Mouse (Mus musculus): ENCODE results near the gene Zfp800.

Zfp800 gene

GRCm38 (mm10) chr6:28396853-28397457 lies 850 bp downstream of the Zfp800 start:
- DNase-seq (ENCODE audit: low spot score in 2 of 2) = no peak

DNA sequence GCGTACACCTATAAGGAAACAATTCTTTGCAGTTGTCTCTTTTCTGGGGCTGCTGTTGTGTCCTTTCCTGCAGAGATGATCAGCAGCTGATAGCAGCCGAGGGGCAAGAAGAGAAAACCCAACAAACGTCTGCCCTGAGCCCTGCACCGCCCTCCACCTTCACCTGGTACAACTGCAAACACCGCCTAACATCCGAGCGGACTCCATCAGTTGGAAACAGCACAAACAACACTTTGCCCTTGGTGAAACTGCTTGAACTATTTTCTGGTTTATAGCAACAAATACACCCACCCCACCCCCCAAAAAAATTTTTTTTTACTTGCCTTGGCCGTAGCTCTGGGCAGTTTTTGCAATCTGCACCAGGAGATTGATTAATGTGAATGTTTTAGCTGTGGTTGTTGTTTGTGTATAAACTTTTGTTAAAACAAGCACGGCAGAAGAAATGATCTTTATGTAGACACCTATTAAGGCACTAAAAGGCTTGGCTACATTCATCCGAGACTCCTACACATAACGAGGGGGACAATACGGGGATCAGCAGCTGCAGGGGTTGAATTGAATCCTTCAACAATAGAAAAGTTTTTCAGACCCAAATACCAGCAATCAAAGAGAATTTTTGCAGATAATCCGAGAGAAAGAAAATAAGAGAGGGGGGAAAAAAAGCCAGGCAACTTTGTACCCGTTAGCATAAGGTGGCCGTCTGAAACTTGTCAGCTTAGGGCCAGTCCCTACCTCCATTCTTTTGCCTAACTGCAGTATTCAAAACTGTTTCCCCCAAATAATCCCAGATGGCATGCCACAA lies 1.6 kb downstream of the Zfp800 start:
- DNase-seq (ENCODE audit: low spot score in 2 of 2) = no peak

- DNase-seq (ENCODE audit: low spot score in 2 of 2) = no peak
Observed at GRCm38 (mm10) chr6:28389038-28389437, 8.8 kb downstream of the Zfp800 start.

GRCm38 (mm10) chr6:28385169-28385568 lies 12.6 kb downstream of the Zfp800 start:
- no peak for DNase-seq (ENCODE audit: low spot score in 2 of 2)

- DNase-seq (ENCODE audit: low spot score in 2 of 2) = no peak
Observed at GRCm38 (mm10) chr6:28381983-28382382, 15.8 kb downstream of the Zfp800 start.

DNA sequence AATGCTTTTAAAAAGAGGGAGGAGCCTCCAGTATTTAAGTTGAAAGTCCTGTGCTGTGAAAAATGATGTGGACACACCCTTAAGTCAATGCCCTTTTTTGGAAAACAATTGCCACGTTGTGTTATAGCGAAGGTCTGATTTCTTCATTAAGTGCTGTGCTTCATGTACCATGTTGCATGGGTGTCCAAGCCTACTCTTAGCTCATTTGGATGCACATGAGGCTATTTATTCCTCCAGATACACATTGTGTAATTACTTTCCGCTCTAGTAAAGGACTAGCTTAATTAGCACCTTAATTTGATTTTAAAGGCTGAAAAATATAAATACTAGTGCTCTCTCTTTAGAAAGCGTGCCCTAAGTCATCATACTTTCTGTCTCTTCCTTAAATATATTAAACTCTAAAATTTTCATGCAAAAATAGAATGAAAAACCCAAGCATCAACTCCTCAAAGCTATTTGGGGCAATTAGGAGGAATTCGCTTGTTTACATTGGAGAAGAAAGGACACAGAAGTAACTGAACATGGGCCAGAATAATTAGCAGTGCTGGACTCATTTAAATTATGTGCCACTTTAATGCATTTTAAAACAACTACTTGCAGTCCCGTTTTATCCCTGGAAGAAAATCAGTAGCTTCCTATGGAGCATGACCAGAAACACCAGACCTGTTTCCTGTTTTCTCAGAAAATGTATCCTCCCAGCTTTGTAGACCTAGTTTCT lies 27.7 kb downstream of the Zfp800 start:
- no peak for DNase-seq (ENCODE audit: low spot score in 2 of 2)

GRCm38 (mm10) chr6:28367575-28367974 lies 30.2 kb downstream of the Zfp800 start:
- DNase-seq (ENCODE audit: low spot score in 2 of 2) = no peak

GRCm38 (mm10) chr6:28351066-28351465 lies 46.7 kb downstream of the Zfp800 start:
- no peak for DNase-seq (ENCODE audit: low spot score in 2 of 2)

DNA sequence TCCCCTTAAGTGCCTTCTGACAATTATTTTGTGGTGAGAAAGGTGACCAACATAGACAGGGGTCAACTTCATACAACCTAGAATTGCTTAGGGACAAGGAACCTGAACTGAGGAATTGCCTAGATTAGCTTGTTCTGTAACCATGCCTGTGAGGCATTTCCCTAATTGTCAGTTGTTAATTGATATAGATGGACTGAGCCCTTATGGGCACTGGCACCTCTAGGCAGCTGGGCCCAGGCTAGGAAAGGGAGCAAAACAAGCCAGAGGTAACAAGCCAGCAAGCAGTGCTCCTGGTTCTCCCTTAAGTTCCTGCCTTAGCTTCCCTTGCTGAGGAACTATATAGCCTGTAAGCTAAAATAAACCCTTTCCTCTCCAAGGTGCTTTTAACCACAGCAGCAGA lies 52.1 kb downstream of the Zfp800 start:
- DNase-seq (ENCODE audit: low spot score in 2 of 2) = no peak

DNA sequence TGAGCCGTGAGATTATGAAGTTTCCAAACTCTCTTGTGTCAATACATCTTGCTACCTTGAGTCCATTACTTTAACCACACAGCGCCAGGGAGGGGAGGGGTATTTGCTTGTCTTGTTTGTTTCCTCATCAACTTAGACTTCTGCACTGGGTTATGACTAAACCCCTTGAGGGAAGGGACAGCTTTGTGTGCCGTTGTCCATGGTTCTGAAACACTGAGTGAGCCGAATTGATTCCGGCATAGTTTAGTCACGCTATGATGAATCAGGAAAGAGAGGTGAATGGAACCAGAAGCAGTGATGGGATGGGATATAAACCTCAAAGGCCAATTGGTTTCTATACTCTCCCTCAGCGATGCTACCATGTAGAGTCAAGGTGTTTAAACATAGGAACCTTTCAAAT lies 52.6 kb downstream of the Zfp800 start:
- DNase-seq (ENCODE audit: low spot score in 2 of 2) = no peak

DNA sequence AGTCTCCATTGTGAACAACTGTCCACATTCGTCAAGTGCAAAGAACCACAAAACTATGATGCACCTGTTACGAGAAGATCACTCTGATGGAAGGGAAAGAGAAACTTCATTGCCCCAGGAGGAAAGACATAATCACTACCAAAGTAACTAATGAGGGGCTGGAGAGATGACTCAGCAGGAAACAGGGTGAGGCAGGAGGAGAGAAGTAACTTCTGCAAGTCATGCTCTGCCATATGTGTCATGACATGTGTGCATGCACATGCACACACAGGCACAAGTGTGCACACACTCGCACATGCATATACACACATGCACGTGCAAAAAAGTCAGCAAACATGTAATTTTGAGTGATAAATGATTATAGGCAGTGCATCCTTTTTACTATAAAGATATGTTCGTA lies 54.9 kb downstream of the Zfp800 start:
- no peak for DNase-seq (ENCODE audit: low spot score in 2 of 2)

- no peak for DNase-seq (ENCODE audit: low spot score in 2 of 2)
Observed at GRCm38 (mm10) chr6:28341174-28341573, 56.6 kb downstream of the Zfp800 start.

GRCm38 (mm10) chr6:28339410-28339809 lies 58.4 kb downstream of the Zfp800 start:
- DNase-seq (ENCODE audit: low spot score in 2 of 2) = no peak

DNA sequence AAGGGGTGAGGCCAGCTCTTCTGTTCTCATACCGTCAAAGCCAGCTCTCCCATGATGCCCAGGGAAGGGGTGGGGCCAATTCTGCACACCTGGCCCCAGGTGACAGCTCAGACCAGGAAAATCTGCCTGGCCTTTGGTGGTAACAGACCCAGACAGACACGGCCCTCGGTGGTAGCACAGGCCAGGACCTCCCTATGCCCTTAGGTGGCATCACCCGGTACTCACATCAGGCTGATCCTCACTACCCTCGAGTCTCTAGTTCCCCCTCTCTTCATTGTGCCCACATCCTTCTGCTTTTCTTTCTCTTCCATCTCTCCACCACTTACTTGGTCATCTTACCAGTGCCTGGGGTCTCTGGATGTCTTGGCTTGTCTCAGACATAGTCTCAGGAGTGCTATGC lies 64.1 kb downstream of the Zfp800 start:
- no peak for DNase-seq (ENCODE audit: low spot score in 2 of 2)

DNA sequence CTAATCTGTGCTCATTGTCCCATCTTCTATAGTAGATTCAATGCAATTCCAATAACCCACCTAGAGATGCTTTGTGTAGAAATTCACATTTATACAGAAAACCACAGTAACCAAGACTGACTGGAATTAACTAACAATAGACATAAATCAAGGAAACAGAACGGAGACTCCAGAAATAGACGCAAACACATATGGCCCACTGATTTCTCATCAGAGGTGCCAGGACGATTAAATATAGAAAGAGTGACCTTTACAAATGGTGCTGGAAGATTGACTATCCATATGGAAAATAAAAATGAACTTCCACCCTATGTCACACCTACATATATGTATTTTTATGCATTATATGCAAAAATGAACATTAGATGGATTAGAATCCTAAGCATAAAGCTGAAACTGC lies 65.3 kb downstream of the Zfp800 start:
- no peak for DNase-seq (ENCODE audit: low spot score in 2 of 2)

DNA sequence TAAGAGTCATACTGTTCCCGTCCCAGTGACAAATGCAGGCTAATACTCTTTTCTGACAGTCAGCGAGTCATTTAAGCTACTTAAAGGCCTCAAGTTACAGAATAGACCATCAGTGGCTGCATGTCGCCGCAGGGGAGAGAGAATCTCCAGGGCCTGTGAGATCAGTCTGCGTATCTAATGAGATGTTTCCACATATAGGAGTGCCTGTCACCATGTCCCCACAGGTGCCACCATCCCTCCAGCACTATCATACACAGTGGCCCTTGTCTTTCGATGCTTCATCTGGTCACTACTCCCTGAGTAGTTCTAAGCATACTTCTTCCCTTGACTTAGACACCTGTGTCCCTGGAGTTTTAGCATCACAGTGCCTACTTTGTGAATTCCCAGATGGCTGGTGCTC lies 68.0 kb downstream of the Zfp800 start:
- no peak for DNase-seq (ENCODE audit: low spot score in 2 of 2)

- no peak for DNase-seq (ENCODE audit: low spot score in 2 of 2)
Observed at GRCm38 (mm10) chr6:28329002-28329596, 68.7 kb downstream of the Zfp800 start.

DNA sequence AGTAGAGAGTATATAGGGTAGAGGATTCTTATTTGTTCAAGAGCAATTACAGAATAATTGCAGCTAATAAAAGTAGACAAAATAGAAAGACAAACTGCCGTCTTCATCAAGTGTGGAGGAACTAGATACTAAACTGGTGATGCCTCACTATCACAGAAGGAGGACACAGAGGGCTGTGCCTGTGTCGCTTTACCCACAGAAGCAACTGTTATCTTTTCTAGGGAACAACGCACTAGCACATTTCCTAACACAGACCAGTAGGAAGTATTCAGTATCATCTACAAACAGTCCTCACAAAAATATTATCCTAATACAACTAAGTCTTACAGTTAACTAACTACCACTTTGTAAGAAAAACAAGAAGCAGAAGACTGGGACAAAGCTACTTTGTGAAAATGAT lies 71.1 kb downstream of the Zfp800 start:
- DNase-seq (ENCODE audit: low spot score in 2 of 2) = no peak

DNA sequence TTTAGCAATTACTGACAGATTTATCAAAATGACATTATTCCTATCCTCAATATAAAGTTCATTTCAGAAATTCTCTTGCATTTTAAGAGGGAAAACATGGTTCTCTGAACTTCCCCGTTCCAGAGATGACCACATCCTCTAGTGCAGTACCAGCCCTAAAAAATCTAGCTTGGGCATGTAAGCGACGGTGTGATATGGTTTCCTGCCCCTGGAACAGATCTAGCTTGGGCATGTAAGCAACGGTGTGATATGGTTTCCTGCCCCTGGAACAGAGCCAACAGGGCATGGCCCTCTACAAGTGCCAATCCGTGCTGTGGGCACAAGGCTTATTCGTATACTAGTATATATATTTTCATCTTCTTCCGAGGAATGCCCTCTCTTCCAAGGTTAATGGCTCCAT lies 75.4 kb downstream of the Zfp800 start:
- DNase-seq (ENCODE audit: low spot score in 2 of 2) = no peak

DNA sequence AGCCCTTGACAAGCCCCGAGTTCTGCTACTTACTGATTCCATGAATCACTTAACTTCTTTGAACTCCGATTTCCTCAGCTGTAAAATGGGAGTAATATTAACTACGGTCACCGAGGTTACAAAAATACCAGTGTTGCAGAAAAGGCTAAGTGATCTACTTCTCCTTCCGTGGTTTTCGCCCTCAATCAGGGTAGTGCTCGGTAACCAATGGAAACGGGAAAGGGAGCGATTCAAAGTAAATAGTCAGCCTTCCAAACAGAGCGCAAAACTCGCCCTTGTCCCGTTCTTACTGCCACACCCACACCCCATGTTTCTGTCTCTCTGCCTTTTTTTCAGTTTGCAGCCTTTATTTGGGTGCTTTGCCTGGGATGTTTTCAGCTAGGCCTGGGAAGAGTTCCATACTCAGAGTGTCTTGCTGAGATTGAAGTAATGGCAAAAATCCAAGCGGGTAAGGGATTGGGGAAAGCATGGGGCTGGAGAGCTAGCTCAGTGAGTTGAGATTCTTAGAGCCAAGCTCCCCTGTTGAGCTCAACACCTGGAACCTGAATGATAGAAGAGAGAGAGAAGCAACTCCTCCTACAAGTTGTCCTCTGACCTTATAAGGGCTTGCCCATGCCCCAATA lies 78.0 kb downstream of the Zfp800 start:
- DNase-seq (ENCODE audit: low spot score in 2 of 2) = no peak

DNA sequence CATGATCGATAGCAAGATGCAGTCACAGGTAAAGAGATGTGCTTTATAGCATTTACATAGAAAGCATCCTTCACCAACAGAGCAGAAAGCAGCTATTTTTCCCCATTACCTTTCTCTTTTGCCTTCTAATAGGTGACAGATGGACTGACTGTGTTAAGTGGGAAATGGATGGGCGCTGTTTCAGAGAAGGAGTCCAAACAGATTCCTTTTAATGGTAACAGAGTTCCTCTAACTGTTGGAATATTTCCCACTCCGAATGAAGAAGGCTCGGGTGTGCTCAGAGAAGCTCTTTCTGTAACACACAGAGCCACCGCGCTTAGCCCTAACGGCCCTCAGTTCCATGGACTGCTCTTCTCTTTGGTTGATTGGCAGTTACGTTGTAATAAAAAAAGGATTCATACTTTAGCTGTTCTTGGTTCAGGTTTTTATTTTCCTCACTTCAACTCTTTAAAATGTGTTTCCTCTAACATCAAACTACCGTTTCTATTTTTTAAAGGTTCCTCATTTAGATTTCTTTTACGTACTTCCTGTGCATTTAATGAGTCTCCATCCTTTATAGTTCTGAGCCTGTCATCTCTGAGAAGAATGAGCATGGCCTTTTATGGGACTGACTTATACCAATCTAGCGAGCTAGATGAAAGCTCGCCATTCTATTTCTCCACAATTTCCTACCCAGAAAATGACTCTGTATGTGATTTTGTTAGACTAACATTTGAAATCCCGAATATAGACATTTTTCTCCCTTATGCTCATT lies 78.8 kb downstream of the Zfp800 start:
- DNase-seq (ENCODE audit: low spot score in 2 of 2) = no peak
